7 mouse cellular contexts compared by ENCODE assay signal in genomic region chr17:88325910-88326739, GRCm38 (mm10).
DNase-seq lines count a peak whose midpoint lies in the region; ATAC-seq and TF ChIP-seq lines count a peak whose summit lies in the region.

No protein-coding gene starts in this region.

- no peak; the same call in 1 of the 2 replicates for ATAC-seq in embryonic facial prominence, embryonic 12.5 days (ENCODE audit: insufficient number of reproducible peaks, insufficient read depth, low FRiP score, low TSS enrichment)
- peak; percentile 48 for ATAC-seq in liver, embryonic 16.5 days (ENCODE audit: low read depth)

- H3K36me3 ChIP-seq in embryonic facial prominence, embryonic 12.5 days = no peaks in the 10 kb centered on the region
- no peaks in the 10 kb centered on the region for H3K36me3 ChIP-seq in liver, embryonic 16.5 days (ENCODE audit: control insufficient read depth, insufficient read depth)

- TF ChIP-seq CTCF in brain, embryonic 14.5 days (IDR thresholded peaks at IDR 0.05; ENCODE audit: borderline replicate concordance, extremely low read depth, insufficient read depth, insufficient read length) = no peak

- H3K9me3 ChIP-seq in embryonic facial prominence, embryonic 12.5 days = peaks cover 6% of the 10 kb centered on the region; the same call in 1 of the 2 replicates
- peaks cover 2% of the 10 kb centered on the region; the same call in 1 of the 2 replicates for H3K9me3 ChIP-seq in liver, embryonic 16.5 days (replicated peaks; ENCODE audit: control insufficient read depth, low read length)

- DNase-seq in brain, embryonic 14.5 days (ENCODE audit: low read depth) = peak; percentile 83
- peak; percentile 32 for DNase-seq in kidney, adult 8-10 months
- no peak for DNase-seq in thymus, postnatal 25 days
- DNase-seq in T-cell, adult 2 months (ENCODE audit: low spot score) = no peak
- DNase-seq in thymus, postnatal 36 days = no peak

- H3K9ac ChIP-seq in embryonic facial prominence, embryonic 12.5 days = no peak overlapping the region
- no peak overlapping the region for H3K9ac ChIP-seq in liver, embryonic 16.5 days (ENCODE audit: low read depth, low read length)

- no peak overlapping the region for H3K4me2 ChIP-seq in embryonic facial prominence, embryonic 12.5 days (replicated peaks)
- H3K4me2 ChIP-seq in liver, embryonic 16.5 days (ENCODE audit: low read depth, low read length) = no peak overlapping the region

- peaks cover 7% of the 10 kb centered on the region; the same call in 1 of the 2 replicates for H3K27me3 ChIP-seq in embryonic facial prominence, embryonic 12.5 days
- H3K27me3 ChIP-seq in liver, embryonic 16.5 days (ENCODE audit: control insufficient read depth, insufficient read depth, low read depth, low read length) = no peaks in the 10 kb centered on the region

- no peak for TF ChIP-seq POLR2A in brain, embryonic 14.5 days (IDR thresholded peaks at IDR 0.05; ENCODE audit: borderline replicate concordance, extremely low read depth, insufficient read depth, insufficient read length, poor library complexity, severe bottlenecking)

- WGBS in embryonic facial prominence, embryonic 12.5 days = 9% methylated on average over 12 of the region's 12 CpGs
- 45% methylated on average over 12 of the region's 12 CpGs for WGBS in liver, embryonic 16.5 days (ENCODE audit: insufficient replicate concordance)

- peak overlapping the region; percentile 31; the same call in 1 of the 2 replicates for H3K27ac ChIP-seq in embryonic facial prominence, embryonic 12.5 days
- no peak overlapping the region for H3K27ac ChIP-seq in liver, embryonic 16.5 days (ENCODE audit: low read length)

- no peak overlapping the region for H3K4me3 ChIP-seq in embryonic facial prominence, embryonic 12.5 days
- no peak overlapping the region for H3K4me3 ChIP-seq in liver, embryonic 16.5 days (ENCODE audit: low read depth, low read length)

- H3K4me1 ChIP-seq in embryonic facial prominence, embryonic 12.5 days = peaks cover 27% of the 10 kb centered on the region
- no peaks in the 10 kb centered on the region; the same call in 1 of the 2 replicates for H3K4me1 ChIP-seq in liver, embryonic 16.5 days (ENCODE audit: control insufficient read depth, low read depth, low read length)

Comparison
In these comparisons a context has a peak if more than half of its experiments do, and no peak if none do; other contexts are left out.
1. DNase-seq: peak in brain, embryonic 14.5 days (single experiment) and kidney, adult 8-10 months (2 of 2); none in thymus, postnatal 25 days (single experiment), T-cell, adult 2 months (single experiment) and thymus, postnatal 36 days (0 of 2).